23 mouse cellular contexts compared by ENCODE assay signal in the genomic region with DNA sequence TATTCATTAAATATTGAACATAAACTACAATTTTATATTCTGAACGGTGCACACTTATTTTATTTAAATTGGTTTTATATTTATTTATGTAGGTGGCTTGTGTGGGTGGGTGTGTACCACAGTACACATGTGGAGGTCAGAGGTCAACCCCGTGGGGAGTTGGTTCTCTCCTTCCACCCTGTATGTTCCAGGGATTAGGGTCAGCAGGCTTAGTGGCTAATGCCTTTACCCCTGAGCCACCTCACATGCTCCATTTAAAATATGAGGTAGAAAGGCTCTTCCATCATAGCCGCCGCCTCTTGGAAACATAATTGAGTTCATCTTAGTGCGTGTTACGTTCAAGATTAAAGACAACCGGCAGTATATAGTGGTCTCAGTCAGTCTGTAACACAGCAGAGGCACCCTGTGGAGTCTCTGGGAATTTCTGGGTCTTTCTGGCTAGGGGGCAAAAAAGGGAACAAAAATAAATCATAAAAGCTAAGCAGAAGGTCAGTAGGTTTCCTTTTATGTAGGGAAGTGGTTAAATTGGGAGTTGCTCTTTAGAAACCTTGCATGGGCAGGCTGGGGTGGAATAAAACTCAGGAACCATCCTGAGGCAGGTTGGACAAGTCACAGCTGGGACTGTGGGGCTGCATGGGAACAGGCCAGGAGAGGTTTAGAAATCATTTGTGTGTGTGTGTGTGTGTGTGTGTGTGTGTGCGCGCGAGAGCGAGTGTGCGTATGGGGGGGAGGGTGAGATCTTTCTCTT. TPM values are rescaled to one million over a fixed set of nuclear protein-coding genes. Genes with fewer than 3 reads are reported as not detected.
A peak's percentile ranks its signal among the peaks of the same experiment; 100 is the strongest.
DNase-seq lines count a peak whose midpoint lies in the region; ATAC-seq and TF ChIP-seq lines count a peak whose summit lies in the region.
"Had no signal": no experiment of that assay in that cellular context is flagged by ENCODE, and none has a peak within 500 bp of the region (broad histone marks: within the 10 kb centered on the region; RNA-seq: fewer than 3 reads in every experiment).

No protein-coding gene starts in this region.

- no peaks in the 10 kb centered on the region for H3K36me3 ChIP-seq in kidney, postnatal 0 days (ENCODE audit: insufficient read depth, low read length)
- no peaks in the 10 kb centered on the region for H3K36me3 ChIP-seq in kidney, embryonic 14.5 days (ENCODE audit: control insufficient read depth, insufficient read depth, low read length)
- H3K36me3 ChIP-seq: embryonic facial prominence, embryonic 13.5 days; G1E; heart, embryonic 13.5 days; hindbrain, embryonic 12.5 days had no signal

- 78% methylated on average over 12 of the region's 12 CpGs for WGBS in kidney, postnatal 0 days
- 78% methylated on average over 12 of the region's 12 CpGs for WGBS in kidney, embryonic 14.5 days

- H3K9me3 ChIP-seq in kidney, postnatal 0 days (replicated peaks; ENCODE audit: low read length) = no peaks in the 10 kb centered on the region
- no peaks in the 10 kb centered on the region for H3K9me3 ChIP-seq in kidney, embryonic 14.5 days (ENCODE audit: control insufficient read depth, low read length)
- H3K9me3 ChIP-seq: embryonic facial prominence, embryonic 13.5 days; forebrain, embryonic 13.5 days; G1E; heart, embryonic 13.5 days; hindbrain, embryonic 12.5 days had no signal

- peaks cover 3% of the 10 kb centered on the region; the same call in 1 of the 2 replicates for H3K4me1 ChIP-seq in kidney, postnatal 0 days (replicated peaks; ENCODE audit: insufficient read depth, low read length)
- 0 out of 2 replicates have a peak, but pooled peaks cover 4% of the 10 kb centered on the region for H3K4me1 ChIP-seq in kidney, embryonic 14.5 days (ENCODE audit: control insufficient read depth, insufficient read depth, low read length)

- no peak overlapping the region for H3K4me3 ChIP-seq in kidney, postnatal 0 days (replicated peaks; ENCODE audit: low read depth, low read length)
- no peak overlapping the region for H3K4me3 ChIP-seq in kidney, embryonic 14.5 days (ENCODE audit: low read length)
- H3K4me3 ChIP-seq: embryonic facial prominence, embryonic 13.5 days; forebrain, embryonic 13.5 days; gastrocnemius, adult 2 months; heart, embryonic 13.5 days; hindbrain, embryonic 12.5 days had no signal

- peak; percentile 31; the same call in 1 of the 2 replicates for TF ChIP-seq CTCF in kidney, postnatal 0 days (IDR thresholded peaks at IDR 0.05; ENCODE audit: low read depth)

- ATAC-seq in kidney, postnatal 0 days (replicated peaks; ENCODE audit: low FRiP score, low read depth) = no peak
- ATAC-seq in kidney, embryonic 14.5 days (ENCODE audit: low FRiP score, low TSS enrichment) = no peak
- peak; percentile 72 for ATAC-seq in granulocyte monocyte progenitor cell, adult 5-6 weeks (replicated peaks; ENCODE audit: poor library complexity, severe bottlenecking)
- ATAC-seq: CD4-positive, CD25-positive, alpha-beta regulatory T cell, adult 4 months; forebrain, embryonic 13.5 days; hindbrain, embryonic 16.5 days; inflammation-experienced regulatory T-cells, adult 6 months had no signal

- H3K27ac ChIP-seq in kidney, postnatal 0 days = no peak overlapping the region
- H3K27ac ChIP-seq in kidney, embryonic 14.5 days (ENCODE audit: low read depth, low read length) = no peak overlapping the region
- H3K27ac ChIP-seq: embryonic facial prominence, embryonic 13.5 days; gastrocnemius, adult 2 months; heart, embryonic 13.5 days; hindbrain, embryonic 12.5 days had no signal

- no peaks in the 10 kb centered on the region for H3K27me3 ChIP-seq in kidney, postnatal 0 days (ENCODE audit: insufficient read depth, low read length)
- no peaks in the 10 kb centered on the region for H3K27me3 ChIP-seq in kidney, embryonic 14.5 days (ENCODE audit: control insufficient read depth, insufficient read depth, low read length)
- H3K27me3 ChIP-seq: embryonic facial prominence, embryonic 13.5 days; forebrain, embryonic 13.5 days; heart, embryonic 13.5 days; hindbrain, embryonic 12.5 days had no signal

- no peak overlapping the region for H3K9ac ChIP-seq in kidney, postnatal 0 days (ENCODE audit: low read depth, low read length)
- H3K9ac ChIP-seq in kidney, embryonic 14.5 days (ENCODE audit: low read depth, low read length) = no peak overlapping the region
- H3K9ac ChIP-seq: embryonic facial prominence, embryonic 13.5 days; forebrain, embryonic 13.5 days; heart, embryonic 13.5 days; hindbrain, embryonic 12.5 days had no signal

- DNase-seq in embryo, embryonic 10.5 days (ENCODE audit: low spot score) = peak; percentile 34
- no peak for DNase-seq in embryo, embryonic 10 days (ENCODE audit: low spot score)
- DNase-seq in kidney, postnatal 0 days (ENCODE audit: low spot score) = no peak
- peak; percentile 64 for DNase-seq in retina, adult 2 months (ENCODE audit: low read depth, low spot score)
- no peak for DNase-seq in lung, postnatal 14 days
- no peak for DNase-seq in adrenal gland, adult 18-20 months (ENCODE audit: low spot score in 2 of 2)
- DNase-seq: adrenal gland, postnatal 14 days; B cell, adult 2 months; cerebellum, adult 2 months; gastrocnemius, adult 2 months; gastrocnemius, postnatal 25 days; heart, adult 18-20 months; heart, postnatal 36 days had no signal

- no peak overlapping the region for H3K4me2 ChIP-seq in kidney, postnatal 0 days (ENCODE audit: low read length)
- no peak overlapping the region for H3K4me2 ChIP-seq in kidney, embryonic 14.5 days (replicated peaks; ENCODE audit: low read depth, low read length)
- H3K4me2 ChIP-seq: embryonic facial prominence, embryonic 13.5 days; forebrain, embryonic 13.5 days; heart, embryonic 13.5 days; hindbrain, embryonic 12.5 days had no signal

RNA-seq across cellular contexts. Expression of a gene that starts 51.3 kb away (rescaled TPM):
- 0.89 and 0.91 TPM in 2 replicates for polyA plus RNA-seq in kidney, postnatal 0 days (2015; fragmentation: Nextera tagmentation; extraction: Ambion mirVana)
- polyA plus RNA-seq in kidney, embryonic 14.5 days (2014; fragmentation: Nextera tagmentation; extraction: Ambion mirVana) = 0.74 and 1.2 TPM in 2 replicates
- total RNA-seq in granulocyte monocyte progenitor cell, adult 5-6 weeks (2014; fragmentation: Nextera tagmentation) = not detected in 2 replicates
- total RNA-seq in granulocyte monocyte progenitor cell, adult 5-6 weeks (2017) = not detected in 2 replicates
- total RNA-seq in adrenal gland, adult 18-20 months (2021) = under 1 TPM; 0.29 to 0.43 TPM
- polyA plus RNA-seq: G1E had no signal

Comparison
In these comparisons a context has a peak if more than half of its experiments do, and no peak if none do; other contexts are left out.
1. DNase-seq: peak in embryo, embryonic 10.5 days (single experiment) and retina, adult 2 months (single experiment); none in embryo, embryonic 10 days (single experiment), kidney, postnatal 0 days (single experiment), lung, postnatal 14 days (single experiment) and adrenal gland, adult 18-20 months (0 of 2).